Mouse (Mus musculus): ENCODE measurements around the gene Med21. TPM values are rescaled to one million over a fixed set of nuclear protein-coding genes. Genes with fewer than 3 reads are reported as not detected.

Med21 gene
- total RNA-seq (2021) = 10 to 100 TPM; 51.3 to 55.2 TPM
- long read RNA-seq, experiment 1, transcript Med21-201 (4 exons, 814 nt) = major isoform, 32 of 33 reads
- long read RNA-seq, experiment 1, partial matches to known transcripts = 0 of 33 reads
- long read RNA-seq, experiment 1, other reads (novel, unspliced or antisense) = 1 of 33 reads
- long read RNA-seq, experiment 2, transcript Med21-201 (4 exons, 814 nt) = major isoform, 30 of 33 reads
- long read RNA-seq, experiment 2, partial matches to known transcripts = 0 of 33 reads
- long read RNA-seq, experiment 2, other reads (novel, unspliced or antisense) = 2 of 33 reads

DNA sequence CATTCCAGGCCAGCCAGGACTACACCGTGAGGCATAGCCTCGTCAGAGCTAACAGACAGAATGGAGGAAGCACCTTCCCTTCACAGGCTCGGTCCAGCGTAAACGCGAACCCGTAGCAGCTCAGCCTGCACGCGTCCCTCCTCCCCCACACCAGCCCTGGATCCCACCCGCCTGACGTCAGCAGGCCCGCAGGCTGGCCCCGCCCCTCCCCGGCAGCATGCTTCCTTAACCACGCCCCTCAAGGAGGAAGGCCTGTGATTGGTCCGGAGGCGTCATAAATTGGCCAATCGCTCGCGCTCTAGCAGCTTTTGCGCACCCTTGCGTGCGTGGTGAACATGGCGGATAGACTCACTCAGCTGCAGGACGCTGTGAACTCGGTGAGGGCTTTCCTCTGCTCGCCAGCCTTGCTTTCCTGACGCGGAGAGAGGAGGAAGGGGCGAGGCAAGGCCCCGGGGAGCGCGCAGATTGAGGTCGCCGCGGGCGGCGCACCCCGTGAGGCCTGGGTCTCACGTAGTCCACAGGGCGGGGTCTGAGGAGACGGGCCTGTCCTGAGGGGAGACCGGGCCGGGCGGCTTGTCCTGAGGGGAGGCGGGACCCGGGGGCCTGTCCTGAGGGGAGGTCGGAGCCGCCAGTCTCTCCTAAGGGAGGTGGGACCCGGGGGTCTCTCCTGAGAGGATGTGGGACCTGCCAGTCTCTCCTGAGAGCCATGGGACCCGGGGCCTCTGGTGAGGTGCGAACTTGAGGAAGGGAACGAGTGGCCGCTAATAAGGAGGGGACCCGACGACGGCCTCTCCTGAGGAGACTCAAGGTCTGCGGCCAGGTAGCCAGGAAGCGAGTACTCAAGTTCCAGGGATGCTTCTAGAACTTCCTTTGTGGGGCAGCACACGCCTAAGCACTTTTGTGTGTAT is at the start of gene Med21, which contains the start of gene Tm7sf3:
Med21 (plus strand) TSS at position 272 of the 908 bp plus-strand sequence.
Tm7sf3 (minus strand) TSS at position 549 of the 908 bp plus-strand sequence.
- DNase-seq = peak; percentile 98 to 99
- intact Hi-C loops (cut with DNase I) = no loop called here

DNA sequence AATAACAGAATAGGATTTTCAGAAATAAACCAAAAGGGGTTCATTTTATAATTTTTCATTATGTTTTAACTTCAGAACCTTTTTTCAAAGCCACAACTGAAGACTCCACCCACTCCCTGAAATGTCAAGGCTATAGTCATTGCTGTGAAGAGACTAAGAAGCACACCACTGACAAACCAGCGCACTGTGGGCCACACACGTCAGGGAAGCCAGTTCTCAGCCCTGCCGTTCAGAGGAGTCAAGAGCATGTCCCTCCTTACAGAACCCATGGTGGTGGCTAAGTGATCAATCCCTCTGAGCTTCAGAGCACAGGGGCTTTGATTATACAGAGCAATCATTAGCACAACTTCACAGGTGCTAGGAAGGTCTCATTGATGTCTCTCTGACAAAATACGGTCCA is 39.7 kb upstream of the Med21 start:
- DNase-seq = no peak
- intact Hi-C loops (cut with DNase I) = no loop called here

DNA sequence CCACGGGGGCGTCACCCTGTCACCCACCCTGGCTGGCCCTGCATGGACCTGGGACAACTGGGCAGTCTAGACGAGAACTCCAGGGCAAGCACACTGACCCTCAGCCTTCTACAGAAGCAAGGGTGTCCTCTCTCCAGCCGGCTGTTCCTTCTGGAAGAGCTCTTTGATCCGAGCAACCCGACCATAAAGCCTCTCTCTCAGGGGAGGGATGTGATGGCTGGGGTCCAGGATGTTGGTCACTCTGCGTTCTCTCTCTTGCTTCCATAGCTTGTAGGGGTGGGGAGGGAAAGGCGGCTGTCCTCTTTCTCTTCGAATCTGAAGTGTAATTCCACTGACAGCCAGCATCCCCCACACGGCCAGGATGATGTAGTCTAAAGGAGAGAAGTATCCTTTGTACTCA is 38.7 kb upstream of the Med21 start:
- intact Hi-C loops (cut with DNase I) = no loop called here

GRCm38 (mm10) chr6:146611385-146611784 is 31.0 kb upstream of the Med21 start:
- intact Hi-C loops (cut with DNase I) = no loop called here
- DNase-seq = no peak

More for the DNA sequence above, 38.7 kb upstream of the Med21 start:
- DNase-seq = peak in 1 of 2 experiments; percentile 12

GRCm38 (mm10) chr6:146611897-146612296 is 30.4 kb upstream of the Med21 start:
- no peak for DNase-seq
- intact Hi-C loops (cut with DNase I) = no loop called here

DNA sequence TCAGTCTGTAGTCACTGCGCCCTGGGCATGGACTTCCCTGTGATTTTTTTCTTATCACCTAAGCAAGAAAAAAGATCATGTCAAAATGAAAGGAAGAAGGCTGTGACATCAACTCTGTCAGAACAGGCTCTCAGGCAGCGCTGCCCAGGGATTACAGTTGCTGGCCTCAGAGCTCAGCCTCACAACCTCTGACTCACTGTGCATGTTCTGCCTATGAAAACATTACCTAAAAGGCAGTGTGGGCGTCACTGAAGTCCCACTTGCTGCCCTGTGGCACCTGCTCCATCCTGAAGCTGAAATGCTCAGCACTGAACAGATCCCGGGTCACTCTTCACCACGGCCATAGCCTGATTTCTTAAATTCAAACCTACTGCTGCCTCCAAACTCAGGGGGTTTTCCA is 29.6 kb upstream of the Med21 start:
- intact Hi-C loops (cut with DNase I) = no loop called here
- DNase-seq = no peak

GRCm38 (mm10) chr6:146613907-146614306 is 28.4 kb upstream of the Med21 start:
- intact Hi-C loops (cut with DNase I) = no loop called here
- DNase-seq = no peak

GRCm38 (mm10) chr6:146614541-146614940 is 27.8 kb upstream of the Med21 start:
- DNase-seq = no peak
- intact Hi-C loops (cut with DNase I) = no loop called here

GRCm38 (mm10) chr6:146615891-146616290 is 26.5 kb upstream of the Med21 start:
- DNase-seq = no peak
- intact Hi-C loops (cut with DNase I) = no loop called here

- intact Hi-C loops (cut with DNase I) = no loop called here
- no peak for DNase-seq
These were observed 25.7 kb upstream of the Med21 start for GRCm38 (mm10) chr6:146616670-146617069.

DNA sequence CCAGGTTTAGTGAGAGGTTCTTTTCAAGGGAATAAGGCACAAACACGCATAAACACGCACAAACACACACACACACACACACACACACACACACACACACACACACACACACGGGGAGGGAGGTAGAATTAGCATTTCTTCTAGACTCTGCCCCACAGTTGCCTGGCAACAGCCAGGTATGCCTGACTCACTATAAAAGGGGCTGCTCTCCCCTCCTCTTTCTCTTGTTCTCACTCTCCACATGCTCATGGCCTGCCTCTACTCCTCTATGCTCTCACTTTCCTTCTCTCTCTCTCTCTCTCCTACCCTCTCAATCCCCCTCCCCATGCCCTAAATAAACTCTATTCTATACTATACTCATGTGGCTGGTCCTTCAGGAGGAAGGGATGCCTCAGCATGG is 14.2 kb upstream of the Med21 start:
- no peak for DNase-seq
- intact Hi-C loops (cut with DNase I) = no loop called here

GRCm38 (mm10) chr6:146629781-146630756 is 12.3 kb upstream of the Med21 start:
- DNase-seq = no peak
- intact Hi-C loops (cut with DNase I) = loop anchor here (5.0 kb wide), 1 partner anchor 128 kb away; the partner anchor contains the start of gene Itpr2

GRCm38 (mm10) chr6:146630961-146631360 is 11.4 kb upstream of the Med21 start:
- intact Hi-C loops (cut with DNase I) = loop anchor here (5.0 kb wide), 1 partner anchor 129 kb away; the partner anchor contains the start of gene Itpr2
- no peak for DNase-seq

DNA sequence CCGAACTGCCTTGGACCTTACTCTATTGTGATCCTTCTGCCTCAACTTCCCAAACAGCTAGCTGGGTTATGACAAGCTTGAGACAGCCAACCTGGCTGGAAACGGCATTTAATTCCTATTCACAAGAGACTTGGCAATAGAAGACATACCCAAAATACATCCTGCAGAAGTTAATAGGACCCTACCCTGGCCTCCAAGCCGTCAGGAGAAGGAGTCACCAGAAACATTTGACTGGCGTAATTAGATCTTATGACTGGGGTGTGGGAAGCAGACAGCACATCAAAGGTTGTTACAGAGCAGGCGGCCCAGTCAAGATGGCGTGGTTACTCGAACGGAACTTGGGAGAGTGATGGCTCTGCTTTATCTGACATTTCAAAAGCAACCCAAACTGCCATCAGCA is 10.5 kb upstream of the Med21 start:
- DNase-seq = no peak
- intact Hi-C loops (cut with DNase I) = loop anchor here (5.0 kb wide), 1 partner anchor 130 kb away; the partner anchor contains the start of gene Itpr2

DNA sequence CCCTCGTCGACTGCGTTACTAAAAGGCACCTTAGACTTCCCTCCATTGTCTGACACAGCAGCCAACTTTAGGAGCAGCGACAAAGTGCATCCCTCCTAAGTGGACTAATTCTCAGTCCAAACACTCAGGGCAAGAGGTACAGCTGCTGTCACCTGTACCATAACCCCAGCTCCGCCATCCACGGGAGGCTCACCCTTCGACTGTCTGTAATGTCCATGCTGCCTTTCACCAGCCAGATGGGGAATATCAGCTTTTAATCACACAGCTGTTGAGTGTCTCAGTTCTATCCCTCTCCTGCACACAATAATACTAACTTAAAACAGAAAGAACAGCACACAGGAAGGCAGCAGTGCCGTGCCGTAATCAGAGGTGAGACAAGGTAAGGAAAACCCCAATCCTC is 9.9 kb upstream of the Med21 start:
- intact Hi-C loops (cut with DNase I) = loop anchor here (5.0 kb wide), 1 partner anchor 130 kb away; the partner anchor contains the start of gene Itpr2
- DNase-seq = no peak

DNA sequence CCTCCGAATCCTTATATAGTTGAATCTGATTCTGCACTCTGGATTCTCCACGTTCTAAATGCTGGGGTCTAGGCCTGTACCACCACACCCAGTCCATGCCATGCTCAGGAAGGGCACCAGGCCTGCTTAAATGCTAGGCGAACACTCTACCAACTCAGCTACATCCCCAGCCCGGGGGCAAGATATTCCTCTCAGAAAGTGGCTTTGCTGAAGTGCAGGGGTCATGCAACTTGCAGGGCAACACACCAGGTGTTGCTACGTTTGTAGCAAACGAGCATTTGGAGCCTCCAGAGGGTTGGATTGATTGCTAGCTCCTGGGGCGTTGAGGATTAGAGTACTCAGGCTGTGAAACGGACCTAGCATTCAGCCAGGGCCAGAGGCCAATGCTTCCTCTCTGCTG is 9.2 kb upstream of the Med21 start:
- intact Hi-C loops (cut with DNase I) = loop anchor here (5.0 kb wide), 1 partner anchor 131 kb away; the partner anchor contains the start of gene Itpr2
- DNase-seq = peak in 1 of 2 experiments; percentile 6

DNA sequence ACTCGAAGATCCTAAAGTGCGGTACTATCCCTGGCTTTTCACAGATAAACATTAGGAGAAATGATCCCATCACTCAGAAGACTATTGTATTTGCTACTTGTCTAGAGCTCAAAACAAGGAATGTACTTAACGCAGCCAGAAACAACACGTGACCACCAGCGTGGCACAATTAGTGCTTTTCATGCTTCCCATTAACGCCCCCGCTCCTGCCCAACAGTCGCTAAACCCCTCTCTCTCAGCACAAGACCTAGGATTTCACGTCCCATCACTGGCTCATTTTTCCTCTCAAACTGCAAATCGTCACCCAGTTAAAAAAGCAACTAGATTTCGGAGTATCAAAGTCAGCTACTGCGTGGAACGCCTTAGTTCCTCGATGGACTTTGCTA is 8.7 kb upstream of the Med21 start:
- peak; percentile 30 to 42 for DNase-seq
- intact Hi-C loops (cut with DNase I) = loop anchor here (5.0 kb wide), 1 partner anchor 131 kb away; the partner anchor contains the start of gene Itpr2

GRCm38 (mm10) chr6:146634015-146634722 is 8.2 kb upstream of the Med21 start:
- intact Hi-C loops (cut with DNase I) = loop anchor here (5.0 kb wide), 1 partner anchor 132 kb away; the partner anchor contains the start of gene Itpr2
- peak; percentile 88 to 92 for DNase-seq

Data from heart, postnatal 14 days (tissue).